Mouse (Mus musculus): ENCODE data around the gene E4f1. TPM values are rescaled to one million over a fixed set of nuclear protein-coding genes. Genes with fewer than 3 reads are reported as not detected.
A peak's percentile ranks its signal among the peaks of the same experiment; 100 is the strongest.

E4f1 gene
- 10 to 100 TPM; 13.6 to 14.6 (median 14.2) TPM for total RNA-seq (2022)

- DNase-seq (ENCODE audit: low spot score in 2 of 2): peak; percentile 97 to 99
These were observed at the start of gene E4f1, which contains the start of gene Pgp for GRCm38 (mm10) chr17:24469910-24470602. E4f1 (minus strand) TSS chr17:24470313. Pgp (plus strand) TSS chr17:24470392.

- no peak for DNase-seq (ENCODE audit: low spot score in 2 of 2)
These were observed 44.5 kb upstream of the E4f1 start for GRCm38 (mm10) chr17:24514270-24515257.

GRCm38 (mm10) chr17:24513609-24514008 is 43.5 kb upstream of the E4f1 start:
- DNase-seq (ENCODE audit: low spot score in 2 of 2): no peak

DNA sequence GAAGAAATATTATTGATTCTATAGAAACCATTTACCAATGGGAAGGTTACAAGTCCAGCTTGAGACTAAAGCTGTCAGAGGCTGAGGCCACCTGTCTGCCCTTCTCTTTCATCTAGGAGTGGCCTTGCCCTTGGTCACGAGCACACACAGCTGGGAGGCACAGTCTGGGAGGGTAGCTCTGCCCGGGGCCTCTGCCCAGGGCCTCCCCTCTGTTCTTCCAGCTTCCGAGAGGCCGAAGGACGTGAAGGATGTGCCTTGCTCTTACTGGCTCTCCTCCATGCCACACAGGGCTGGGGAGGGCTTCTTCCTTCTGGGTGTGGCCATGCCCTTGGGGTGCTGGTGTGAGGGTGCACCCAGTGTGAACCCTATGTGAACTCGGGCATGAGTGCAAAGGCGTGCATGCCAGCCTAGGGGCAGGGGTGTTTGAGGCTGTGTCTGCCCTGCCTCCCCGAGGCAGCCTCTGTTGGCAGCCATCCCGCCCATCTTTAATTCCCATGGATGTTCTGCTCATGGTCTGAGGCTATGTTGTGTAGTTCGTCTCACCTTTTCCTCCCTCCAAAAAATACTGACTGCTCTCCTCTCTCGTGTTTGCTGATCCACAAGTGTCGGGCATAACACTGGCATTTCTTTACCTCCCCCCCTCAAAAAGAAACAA is 37.8 kb upstream of the E4f1 start:
- DNase-seq (ENCODE audit: low spot score in 2 of 2): no peak

GRCm38 (mm10) chr17:24507129-24507664 is 37.1 kb upstream of the E4f1 start:
- DNase-seq (ENCODE audit: low spot score in 2 of 2): no peak

DNA sequence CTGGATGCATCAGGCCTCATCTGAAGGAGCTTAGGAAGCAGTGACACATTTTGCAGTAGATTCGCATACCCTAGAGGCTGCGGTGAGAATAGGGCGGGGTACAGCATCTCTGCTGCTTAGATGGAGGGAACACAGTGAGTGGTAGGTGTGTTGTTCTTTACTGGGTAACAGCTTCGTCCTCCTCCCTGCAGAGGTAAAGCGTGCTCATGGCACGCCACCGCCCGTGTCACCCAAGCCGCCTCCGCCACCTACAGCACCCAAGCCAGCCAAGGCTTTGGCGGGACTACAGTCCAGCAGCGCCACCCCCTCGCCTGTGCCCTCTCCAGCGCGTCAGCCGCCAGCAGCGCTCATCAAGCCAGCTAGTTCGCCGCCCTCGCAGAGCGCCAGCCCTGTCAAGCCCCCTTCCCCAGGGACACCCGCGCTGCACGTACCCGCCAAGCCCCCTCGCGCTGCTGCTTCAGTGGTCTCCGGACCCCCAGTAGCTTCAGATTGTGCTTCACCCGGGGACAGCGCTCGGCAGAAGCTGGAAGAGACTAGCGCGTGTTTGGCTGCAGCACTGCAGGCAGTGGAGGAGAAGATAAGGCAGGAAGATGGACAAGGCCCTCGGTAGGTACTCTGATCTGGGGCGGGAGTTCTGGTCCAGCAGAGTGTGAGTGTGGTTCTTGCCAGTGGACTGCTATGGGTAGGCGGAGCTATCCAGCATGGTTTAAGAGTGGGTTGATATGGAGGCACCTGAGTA is 36.4 kb upstream of the E4f1 start:
- DNase-seq (ENCODE audit: low spot score in 2 of 2): peak in 1 of 2 experiments; percentile 44

DNA sequence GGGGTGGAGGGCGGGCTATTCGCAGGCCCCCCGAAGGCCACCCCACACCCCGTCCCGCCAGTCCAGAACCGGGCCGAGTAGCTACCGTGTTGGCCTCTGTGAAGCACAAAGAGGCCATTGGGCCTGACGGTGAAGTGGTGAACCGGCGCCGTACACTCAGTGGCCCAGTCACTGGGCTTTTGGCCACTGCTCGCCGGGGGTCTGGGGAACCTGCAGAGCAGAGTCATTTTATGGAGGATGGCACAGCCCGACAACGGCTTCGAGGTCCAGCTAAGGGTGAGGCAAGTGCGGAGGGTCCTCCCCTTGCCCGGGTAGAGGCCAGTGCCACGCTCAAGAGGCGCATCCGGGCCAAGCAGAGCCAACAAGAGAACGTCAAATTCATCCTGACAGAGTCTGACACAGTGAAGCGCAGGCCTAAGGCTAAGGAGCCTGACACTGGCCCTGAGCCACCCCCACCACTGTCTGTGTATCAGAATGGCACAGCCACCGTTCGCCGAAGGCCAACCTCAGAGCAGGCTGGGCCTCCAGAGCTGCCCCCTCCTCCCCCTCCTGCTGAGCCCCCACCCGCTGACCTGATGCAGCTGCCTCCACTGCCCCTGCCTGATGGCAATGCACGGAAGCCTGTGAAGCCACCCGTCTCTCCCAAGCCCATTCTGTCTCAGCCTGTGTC is 35.3 kb upstream of the E4f1 start:
- DNase-seq (ENCODE audit: low spot score in 2 of 2): no peak

GRCm38 (mm10) chr17:24504085-24504484 is 34.0 kb upstream of the E4f1 start:
- DNase-seq (ENCODE audit: low spot score in 2 of 2): no peak

- DNase-seq (ENCODE audit: low spot score in 2 of 2): no peak
These were observed 32.1 kb upstream of the E4f1 start for GRCm38 (mm10) chr17:24502208-24502607.

DNA sequence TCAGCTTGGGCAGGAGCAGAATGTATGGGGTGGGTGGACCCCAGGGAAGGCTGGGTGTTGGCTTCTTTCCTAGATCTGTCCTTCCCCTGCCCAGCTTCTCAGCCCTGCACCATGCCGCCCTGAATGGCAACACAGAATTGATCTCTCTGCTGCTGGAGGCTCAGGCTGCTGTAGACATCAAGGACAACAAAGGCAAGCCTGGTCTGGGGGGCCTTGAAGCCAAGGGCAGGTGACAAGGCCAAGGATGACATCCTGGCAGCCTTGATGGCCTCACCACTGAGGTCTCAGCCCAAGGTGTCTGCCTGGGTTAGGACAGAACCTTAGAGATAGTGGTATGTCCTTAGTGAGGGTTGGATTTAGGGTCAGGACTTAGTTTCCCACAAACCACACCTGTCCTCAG is 25.9 kb upstream of the E4f1 start:
- no peak for DNase-seq (ENCODE audit: low spot score in 2 of 2)

GRCm38 (mm10) chr17:24495443-24495842 is 25.3 kb upstream of the E4f1 start:
- DNase-seq (ENCODE audit: low spot score in 2 of 2): no peak

- no peak for DNase-seq (ENCODE audit: low spot score in 2 of 2)
These were observed 24.7 kb upstream of the E4f1 start for GRCm38 (mm10) chr17:24494627-24495335.

GRCm38 (mm10) chr17:24490399-24490798 is 20.3 kb upstream of the E4f1 start:
- DNase-seq (ENCODE audit: low spot score in 2 of 2): no peak

GRCm38 (mm10) chr17:24489265-24490030 is 19.3 kb upstream of the E4f1 start:
- DNase-seq (ENCODE audit: low spot score in 2 of 2): no peak

DNA sequence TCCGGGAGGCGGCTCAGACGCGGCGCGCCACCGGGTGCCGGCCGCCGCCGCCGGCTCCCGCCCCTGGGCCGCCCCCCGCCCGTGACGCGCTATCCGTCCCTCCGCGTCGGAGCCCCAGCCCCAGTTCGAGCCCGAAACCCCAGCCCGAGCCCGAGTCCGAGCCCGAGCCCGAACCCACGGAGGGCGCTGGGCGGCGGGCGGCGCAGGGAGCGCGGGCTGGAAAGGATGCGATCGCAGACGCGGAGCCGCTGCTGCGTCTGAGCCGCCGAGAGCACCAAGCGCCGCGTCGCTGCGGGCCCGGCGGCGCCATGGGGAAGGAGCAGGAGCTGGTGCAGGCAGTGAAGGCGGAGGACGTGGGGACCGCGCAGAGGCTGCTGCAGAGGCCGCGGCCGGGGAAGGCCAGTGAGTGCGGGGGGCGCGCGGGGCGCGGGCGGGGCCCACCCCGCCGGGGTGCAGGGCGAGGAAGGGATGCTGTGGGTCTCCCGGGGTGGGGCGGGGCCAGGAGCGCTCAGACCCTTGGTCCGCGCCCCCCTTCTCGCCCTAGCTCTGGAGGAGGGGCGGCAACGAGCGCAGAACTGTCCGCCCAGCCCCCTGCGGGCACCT is 18.6 kb upstream of the E4f1 start:
- DNase-seq (ENCODE audit: low spot score in 2 of 2): no peak

DNA sequence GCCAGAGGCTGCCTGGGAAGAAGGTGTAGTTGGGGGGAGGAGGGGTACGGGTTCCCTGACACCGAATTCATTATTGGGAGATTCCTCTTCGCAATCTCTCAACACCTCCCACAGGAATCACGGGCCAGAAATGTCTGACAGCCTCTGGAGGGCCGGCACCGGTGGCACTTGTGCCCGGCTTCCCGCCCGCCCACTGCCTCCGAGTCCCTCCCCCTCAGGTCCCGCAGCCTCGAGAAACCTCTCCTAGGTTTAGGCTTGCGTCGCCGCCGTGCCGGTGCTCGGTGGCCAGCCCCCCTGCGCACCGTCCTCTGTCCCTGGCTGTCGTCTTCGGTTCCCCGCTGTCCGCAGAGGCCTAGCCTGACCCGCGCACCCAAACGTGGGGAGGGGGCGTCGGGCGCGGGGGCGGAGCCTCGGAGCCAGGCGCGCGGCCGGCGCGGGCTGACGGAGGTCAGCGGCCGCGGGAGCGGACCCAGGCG is 18.1 kb upstream of the E4f1 start, which contains the start of gene Caskin1:
Caskin1 (plus strand) TSS at position 416 of the 476 bp plus-strand sequence.
- DNase-seq (ENCODE audit: low spot score in 2 of 2): no peak

- no peak for DNase-seq (ENCODE audit: low spot score in 2 of 2)
These were observed 15.2 kb upstream of the E4f1 start for GRCm38 (mm10) chr17:24485090-24485860.

Measured in gastrocnemius, adult 8-10 months (tissue).